Mouse (Mus musculus) cerebellum, adult 9-10 months (tissue): ENCODE measurements around the gene Cacna2d1.

Source experiments
- DNase-seq: peaks from one replicate; pipeline ENCODE4 v3.0.0; 2022

Gene Cacna2d1

DNA sequence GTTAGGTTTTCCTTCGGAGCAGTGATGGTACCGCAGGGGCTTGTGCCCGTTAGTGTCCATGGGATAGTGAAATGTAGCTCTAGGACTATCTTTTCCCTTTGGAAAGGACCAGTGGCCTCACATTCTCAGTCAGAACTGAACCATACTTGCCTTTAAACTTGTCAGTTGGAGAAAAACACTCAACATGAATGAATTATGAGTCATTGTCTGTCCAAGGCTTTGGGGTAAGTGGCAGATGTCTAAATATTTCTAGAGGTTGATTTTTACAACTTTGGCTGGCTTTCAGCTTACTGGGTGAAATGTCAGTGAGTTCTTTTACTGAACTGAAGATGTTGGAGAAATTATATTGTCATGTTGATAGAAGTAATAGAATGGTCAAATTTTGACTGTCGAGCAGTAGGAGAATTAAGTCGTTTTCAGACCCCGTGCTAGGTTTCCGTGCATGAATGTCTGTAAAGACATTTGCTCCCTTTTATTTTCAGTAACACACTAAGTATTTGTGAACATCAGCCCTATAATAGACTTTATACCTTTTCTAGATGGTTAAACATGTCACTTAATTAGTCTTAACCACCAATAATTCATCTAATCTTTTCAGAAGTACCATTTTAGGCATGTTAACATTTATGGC is 50.9 kb downstream of the Cacna2d1 start:
- no peak for DNase-seq

DNA sequence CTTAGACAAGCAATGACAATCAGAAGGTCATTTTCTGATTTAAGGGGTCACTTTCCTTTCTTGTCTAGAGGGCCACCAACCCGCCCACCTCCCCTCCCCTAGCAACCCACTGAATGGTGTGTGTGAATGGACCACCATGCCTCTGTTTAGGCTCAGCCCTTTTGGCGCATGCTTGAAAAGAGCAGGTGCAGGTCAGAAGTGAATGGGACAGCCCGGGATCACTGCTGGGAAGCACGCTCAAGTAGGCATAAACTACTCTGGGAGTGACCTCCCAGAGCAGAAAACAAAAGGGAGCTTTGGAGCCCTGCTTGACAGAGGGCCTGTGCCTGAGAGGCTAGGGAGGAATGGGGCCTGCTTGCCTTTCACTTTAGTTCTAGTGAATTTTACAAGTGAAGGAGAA is 51.4 kb downstream of the Cacna2d1 start:
- DNase-seq = no peak

DNA sequence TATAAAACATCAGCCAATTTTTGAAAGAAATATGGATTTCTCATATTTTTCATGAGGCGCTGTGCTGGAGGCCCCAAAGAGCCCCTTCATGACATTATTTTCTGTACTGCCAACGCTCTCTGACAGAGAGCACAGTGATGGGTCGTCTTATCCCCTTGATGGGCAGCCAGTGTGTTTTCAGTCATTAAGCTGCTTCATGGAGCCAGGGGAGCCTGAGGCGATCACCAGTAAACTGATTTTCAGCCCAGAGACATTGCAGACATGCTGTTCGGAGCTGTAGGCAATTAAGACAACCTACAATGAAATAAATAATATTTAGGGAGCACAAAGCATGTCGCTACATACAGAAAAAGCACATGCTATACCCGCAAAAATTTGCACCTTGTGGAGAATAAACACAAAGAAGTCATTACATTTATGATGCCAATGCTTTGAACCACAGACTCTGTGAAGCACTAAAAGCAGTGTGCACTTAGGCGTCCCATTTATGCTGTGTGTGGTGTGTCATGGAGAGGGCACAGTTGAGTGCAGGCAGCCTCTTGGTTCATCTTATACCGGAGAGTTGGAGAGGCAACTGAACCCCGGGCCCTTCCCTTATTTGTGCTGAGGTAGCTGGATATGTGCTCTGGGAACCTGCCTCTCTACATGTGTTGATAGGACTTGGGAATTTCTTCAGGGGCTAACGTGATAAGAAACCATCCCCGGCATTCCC is 57.1 kb downstream of the Cacna2d1 start:
- DNase-seq = no peak

DNA sequence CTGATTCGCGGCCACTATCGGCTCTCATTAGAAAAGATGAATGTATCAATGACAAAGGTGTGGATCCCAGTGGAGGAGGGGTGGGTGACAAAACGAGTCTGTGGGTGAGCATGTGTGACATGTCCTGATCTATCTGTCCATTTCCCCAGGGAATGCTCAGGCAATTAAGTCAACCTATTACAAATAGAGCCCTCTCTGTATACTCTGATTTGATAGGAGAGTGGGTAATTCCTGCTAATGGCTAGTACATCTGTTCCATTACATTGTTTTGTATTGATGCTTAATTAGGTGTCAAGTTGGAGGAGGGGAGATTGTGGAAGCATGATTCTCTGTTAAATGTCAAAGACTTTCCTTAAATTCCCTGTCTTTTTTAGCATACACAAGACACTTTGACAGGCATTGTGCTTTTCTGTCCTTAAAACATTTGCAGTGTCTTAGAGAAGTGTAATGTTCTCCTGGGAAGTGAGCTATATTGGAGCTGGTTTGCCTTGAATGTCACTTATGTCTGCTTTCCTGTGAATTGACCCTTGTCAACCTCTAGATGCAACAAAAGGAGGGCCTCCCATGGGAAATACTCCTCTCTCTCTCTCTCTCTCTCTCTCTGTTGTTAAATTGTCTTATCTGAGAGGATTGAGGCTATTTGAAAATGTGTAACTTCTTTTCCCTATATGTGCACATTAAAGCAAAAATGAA is 58.9 kb downstream of the Cacna2d1 start:
- DNase-seq = no peak

DNA sequence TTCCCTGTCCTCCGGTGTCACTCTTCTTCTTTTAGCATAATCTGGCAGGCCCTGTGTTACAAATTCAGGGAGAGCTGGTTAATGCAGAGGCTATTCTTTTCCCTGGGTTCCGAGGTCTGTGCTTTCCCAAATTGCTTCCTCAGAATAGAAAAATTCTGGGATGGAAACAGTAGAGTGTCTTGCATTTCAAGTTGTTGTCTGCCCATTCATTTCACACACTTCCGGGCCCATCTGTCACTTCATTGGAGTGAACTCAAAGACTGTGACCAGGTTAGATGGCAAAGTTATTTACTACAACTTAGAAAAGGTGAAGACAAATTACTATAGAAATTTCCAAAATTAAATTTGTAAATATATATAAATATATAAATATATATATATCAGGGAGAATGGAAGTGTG is 62.7 kb downstream of the Cacna2d1 start:
- peak; percentile 38 for DNase-seq

DNA sequence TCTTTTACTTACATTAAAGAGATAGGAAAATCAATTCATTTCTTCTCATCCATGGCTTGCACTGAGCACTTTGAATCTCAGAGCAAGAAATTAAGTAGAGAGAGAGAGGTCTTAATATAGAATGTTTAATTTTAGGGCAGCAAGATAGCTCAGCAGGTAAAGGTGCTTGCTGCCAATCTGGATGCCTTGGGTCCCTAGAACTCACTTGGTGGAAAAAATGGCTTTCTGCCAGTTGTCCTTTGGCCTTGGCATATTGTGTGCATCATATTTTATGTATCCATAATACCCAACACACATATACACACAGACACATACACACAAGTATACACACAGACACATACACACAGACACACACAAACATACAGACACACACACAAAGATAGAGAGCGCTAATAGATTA is 63.3 kb downstream of the Cacna2d1 start:
- peak; percentile 59 for DNase-seq

DNA sequence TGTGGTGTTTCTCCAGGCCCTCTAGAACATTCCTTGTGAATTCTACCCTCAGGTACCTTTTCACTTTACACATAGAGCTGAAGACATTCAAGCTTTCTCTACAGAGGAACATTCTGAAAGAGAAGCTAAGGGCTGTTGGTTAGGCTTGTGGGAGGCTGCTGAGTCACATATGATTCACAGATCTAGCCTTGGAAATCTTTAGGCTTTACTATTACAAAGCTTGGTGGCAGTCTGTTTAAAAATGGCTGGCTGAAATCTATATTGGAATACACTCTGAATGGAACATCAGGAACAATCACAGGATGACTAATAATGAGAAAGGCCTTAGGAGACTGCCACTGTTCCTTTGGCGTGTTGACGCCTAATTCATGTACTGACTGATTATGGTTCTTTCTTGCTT is 66.4 kb downstream of the Cacna2d1 start:
- DNase-seq = no peak

DNA sequence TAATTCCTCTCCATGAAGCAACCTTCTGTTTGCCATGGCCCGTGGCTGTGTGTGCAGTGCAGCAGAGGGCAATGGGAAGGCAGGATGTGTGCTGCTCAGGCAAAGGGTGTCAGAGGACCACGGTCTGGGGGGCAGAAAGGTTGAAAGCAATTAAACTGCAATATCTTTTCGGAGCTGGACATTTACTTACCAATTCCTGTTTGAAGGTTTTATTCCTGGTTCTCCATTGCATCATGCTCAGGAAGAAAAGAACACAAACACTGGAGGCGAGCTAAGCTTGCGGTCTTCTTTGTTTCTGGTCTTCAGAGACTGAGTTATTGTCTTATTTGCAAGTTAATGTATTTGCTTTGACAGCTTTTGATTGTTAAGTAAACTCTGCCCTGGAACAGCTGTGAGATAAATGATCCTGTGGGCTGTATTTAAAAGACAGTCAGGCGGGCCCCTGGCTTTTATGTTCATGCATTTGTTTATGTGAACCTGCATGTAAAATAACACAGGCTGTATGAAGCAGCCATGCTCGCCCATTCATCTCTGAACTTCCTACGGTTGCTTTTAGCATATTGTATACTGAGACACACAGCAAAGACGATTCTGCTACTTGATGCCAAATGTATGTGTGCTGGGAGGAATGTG is 68.1 kb downstream of the Cacna2d1 start:
- DNase-seq = no peak

DNA sequence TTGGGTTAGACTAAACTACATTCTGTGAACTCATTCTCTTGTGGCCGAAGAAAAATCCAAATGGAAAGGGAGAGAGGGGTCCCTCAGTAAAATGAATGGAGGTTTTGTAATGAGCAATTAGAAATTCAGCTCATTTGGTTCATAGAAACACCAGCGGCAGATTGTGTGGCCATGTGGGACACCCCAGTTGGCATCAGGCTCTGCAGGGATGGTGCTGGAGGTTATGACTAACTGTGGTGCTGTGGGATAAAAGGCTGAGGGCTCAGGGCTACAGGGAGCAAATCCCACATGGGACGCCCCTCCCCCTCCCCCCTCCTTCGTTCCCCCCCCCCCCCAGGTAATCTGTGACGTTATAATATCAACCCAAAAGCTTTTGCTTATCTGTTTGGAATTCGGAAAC is 69.8 kb downstream of the Cacna2d1 start:
- peak; percentile 85 for DNase-seq

DNA sequence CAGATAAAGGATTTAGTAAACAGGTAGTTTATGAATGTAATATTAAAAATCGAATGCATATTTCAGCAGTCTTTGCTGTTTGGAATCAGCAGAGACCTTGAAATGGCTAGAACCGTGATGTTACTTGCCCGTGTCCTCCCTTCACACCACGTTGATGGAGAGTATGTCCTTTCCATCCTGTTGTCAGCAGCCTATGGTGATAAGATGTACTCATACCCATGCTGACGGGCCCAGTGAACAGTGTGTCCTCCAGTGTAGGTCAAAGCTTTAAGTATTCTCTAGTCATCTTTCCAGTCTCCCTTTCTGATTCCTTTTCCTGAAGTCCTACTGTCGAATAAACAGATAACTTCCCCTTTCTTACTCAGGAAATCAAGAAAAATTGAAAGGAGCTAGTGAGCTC is 72.5 kb downstream of the Cacna2d1 start:
- no peak for DNase-seq

DNA sequence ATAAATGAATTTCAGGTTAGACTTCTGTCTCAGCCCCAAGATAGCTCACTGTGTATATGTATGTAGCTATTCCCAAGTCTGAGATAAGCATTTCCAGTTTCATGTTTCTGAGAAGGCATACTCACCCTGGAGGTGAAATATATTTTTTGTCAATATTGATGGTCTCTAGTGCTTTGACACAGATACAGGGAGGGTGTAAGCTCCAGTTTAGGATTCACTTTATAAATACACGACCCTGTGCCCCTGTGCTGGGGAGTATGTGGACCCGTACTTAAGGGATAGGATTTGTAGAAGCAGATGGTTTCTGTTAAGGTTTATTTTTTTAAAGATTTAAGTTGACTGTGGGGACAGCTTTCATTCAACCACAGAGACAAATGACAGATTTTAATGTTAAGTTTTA is 79.2 kb downstream of the Cacna2d1 start:
- no peak for DNase-seq

DNA sequence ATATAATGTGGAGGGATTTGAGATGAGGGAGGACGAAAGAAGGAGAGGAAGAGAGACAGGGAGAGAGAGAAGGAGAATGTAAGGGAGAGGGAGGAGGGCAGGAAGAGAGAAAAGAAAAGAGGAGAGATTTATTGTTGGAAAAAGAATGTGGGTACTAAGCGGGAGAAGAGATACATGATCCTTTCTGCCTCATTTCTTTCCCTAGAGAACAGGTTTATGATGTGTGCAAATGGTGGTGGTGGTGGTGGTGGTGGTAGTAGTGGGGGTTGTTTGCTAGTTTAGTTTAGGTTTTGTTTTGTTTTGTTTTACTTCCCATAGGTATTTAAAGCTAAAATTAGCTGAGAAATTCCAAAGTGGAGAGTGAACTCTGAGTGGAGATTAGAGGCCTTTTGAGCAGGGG is 79.9 kb downstream of the Cacna2d1 start:
- DNase-seq = no peak

DNA sequence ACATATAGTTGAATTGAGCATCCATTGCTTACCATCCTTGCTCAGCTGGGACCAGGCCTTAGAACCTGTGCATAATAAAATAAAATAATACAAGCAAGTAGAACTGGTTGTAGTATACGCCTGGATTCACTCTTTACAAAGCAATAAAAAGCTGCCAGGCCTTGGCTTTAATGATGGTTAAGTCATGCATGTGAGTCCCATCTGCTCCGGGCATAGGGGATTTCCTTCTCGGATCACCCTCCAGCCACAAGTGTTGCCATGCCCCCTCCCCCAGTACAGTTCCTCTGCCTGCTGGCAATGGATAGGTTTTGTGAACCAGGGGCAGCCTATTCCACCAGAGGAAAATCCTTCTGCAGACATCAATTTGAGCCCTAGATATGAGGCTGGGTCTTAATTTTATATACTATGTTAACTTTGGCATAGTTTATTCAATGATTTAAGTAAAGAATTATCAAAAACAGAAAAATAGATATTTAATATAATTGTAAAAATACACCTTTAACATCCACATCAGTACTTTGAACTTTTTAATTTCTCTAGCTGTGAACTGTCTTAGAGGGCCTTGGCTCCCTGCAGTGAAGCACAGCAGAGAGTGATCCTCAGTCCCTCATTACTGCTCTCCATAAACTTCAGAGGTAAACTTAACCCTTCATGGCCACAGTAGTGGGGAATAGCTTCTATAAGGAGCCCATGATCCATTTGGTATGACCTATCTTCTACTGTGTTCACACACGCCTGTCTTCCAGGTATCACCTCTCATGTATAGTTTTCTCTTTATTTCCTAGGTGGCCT is 90.3 kb downstream of the Cacna2d1 start:
- peak; percentile 93 for DNase-seq

DNA sequence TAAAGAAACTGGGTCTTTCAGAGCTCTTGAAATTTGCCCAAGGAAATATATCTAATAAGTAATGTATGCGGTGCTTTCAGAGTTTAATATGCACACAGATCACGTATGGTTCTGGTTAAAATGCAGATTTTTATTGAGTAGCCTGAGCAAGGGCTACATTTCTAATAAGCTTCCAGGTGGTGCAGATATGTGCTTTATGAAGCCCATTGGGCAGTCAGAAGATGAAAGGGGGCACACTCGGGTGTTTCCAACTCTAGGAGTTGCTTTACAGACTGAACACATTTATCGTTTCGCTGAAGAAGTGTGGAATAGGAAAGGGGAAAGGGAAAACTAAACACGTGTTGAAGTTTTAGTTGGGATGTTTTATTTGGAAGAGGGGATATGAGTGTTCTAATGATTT is 94.4 kb downstream of the Cacna2d1 start:
- no peak for DNase-seq

DNA sequence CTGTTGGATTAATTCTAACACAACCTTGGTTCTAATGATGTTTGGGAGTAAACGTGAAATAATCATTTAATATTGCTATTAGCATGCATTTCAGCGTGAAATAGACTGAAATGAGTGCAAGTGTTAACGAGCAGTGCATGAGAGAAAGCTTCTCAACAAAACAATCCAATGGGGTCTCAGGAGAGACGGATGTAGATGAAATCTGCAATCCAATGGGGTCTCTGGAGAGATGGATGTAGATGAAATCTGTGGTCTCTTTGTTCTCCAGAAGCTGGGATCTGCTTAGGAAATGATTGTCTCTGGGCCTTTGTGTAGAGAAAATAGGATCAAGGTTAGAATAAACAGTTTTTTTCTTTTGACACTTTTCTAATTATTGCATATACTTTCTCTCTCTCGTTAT is 95.0 kb downstream of the Cacna2d1 start:
- no peak for DNase-seq

DNA sequence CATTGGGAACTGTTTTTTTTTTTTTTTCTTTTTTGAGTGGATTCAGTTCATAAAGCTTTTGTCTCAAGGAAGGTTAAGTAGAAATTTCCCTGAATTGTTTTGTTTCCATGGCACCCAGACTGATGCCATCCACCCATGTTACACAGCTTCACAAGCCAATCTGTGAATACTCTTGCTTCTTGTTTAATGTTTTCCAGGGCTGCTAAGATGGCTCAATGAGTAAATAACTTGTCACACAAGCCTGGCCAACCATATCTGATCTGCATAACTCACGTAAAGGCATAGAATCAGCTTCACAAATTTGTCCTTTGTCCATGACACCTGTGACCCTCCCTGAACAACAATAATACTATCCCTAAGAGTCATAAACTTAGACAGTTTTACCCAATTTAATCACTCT is 99.1 kb downstream of the Cacna2d1 start:
- no peak for DNase-seq

DNA sequence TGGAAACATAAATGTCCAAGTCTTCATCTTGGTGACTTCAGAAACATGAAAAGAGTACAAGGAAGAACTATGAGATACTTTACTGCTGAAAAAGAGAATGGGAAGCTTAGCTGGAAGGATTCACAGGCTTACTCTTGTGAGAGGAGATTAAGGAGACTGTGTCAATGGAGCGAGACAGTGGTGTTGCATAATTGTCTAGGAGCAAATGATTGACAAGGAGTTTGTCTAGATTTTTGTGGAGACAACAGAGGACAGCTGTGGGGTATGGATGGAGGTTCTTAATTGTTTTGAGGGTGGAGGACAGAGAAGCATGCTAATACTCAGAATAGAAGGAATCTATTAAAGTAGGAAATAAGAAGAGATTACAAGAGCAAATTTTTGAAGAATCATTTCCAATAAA is 100.8 kb downstream of the Cacna2d1 start:
- DNase-seq = no peak

DNA sequence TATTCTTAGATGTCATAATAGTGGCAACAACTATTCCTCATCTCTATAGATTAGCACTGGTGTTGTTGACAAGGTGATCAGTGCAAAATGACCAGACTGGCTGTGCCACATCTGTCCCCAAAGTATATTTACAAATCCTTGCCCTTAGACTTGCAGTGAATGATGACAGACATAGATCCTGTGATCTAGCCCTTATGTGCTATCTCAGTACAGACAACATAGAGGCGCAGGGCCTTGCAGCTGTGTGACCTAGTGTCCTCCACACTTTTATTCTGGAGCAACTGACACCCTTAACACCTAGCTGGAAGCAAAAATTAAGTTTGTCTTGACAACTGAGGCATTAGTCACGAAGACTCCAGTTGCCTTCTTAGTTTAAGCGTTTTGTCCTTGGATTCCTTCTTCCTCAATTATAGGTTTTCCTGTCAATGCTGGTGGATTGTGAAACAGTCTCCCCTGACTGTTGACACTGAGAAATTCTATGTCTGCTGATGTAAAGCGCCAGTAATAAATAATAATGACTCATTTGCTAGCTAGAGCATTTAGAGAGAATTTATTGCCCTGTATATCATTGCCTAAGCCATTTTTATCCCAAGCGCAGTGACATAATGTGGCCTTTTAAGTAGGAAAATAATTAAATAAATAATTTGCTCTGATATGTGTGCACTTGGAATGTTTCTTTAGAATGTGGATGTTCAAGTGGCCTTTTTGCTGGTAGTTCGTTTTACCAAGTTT is 110.8 kb downstream of the Cacna2d1 start:
- no peak for DNase-seq

DNA sequence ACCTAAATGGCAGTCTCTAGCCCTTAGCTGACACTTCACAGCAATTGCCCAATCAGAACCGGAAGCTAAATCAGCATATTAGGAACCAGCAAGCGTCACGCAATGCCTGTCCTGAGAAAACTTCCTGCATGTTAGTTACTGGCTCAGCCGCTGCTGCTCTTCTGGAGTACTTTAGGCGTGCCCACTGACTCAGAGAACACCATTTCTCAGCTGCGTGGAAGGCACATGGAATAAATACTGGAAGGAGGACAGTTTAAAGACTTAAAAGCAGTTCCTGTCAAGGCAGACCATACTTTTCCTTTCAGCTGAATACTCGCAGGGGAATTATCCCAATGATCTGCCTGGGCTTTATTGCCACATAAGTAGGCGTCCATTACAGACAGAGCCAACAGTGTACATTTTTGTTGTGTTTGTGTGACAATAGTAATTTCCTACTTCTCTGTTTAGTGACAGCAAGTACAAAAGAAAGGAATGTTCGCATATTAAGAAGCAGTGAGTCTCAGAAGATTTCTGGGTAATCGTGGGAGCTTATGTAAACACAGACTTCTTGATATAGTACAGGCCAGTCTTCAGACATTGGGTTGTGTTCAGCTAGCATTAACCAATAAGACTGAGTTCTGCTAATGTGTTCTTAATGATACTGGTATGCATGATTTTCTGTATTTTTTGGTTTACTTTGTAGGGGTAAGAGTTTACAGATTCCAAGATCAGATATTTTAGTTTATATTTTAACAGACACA is 113.1 kb downstream of the Cacna2d1 start:
- DNase-seq = no peak

DNA sequence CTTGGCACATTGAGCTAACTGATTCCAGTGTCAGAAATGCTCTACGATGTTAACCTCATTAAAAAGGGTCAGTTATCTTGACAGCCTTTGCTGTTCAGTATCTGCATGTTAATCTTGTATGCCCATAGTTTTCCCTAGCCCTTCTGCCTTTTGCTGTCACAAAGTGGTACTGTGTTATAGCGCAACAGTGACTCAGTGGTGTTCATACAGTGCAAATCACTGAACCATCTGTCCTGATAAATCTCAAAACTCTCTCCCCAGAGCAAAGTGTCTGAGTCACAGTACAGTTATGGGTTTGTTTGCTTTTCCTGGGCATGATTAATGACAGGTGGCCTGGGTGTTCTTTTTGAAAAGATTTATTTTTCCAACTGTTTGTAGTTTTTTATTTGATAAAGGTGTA is 122.3 kb downstream of the Cacna2d1 start:
- DNase-seq = peak; percentile 49

DNA sequence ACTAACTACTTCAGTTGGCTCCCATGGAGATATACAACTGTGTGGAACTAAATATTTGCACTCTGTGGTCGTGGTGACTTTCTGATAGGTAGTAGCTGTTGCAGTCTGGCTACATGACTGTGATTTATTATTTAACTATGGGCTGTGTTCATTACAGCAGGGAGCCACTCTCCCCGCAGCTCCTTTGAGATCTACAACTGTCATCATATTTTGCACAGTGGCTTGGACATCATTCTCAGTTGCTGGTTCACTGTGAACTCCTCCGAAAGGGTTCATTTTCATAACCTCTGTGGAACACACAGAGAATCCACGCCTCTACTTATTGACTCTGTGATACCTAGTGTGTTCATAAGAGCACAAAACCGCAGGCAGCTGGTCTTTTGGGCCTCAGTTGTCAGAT is 128.3 kb downstream of the Cacna2d1 start:
- DNase-seq = no peak

DNA sequence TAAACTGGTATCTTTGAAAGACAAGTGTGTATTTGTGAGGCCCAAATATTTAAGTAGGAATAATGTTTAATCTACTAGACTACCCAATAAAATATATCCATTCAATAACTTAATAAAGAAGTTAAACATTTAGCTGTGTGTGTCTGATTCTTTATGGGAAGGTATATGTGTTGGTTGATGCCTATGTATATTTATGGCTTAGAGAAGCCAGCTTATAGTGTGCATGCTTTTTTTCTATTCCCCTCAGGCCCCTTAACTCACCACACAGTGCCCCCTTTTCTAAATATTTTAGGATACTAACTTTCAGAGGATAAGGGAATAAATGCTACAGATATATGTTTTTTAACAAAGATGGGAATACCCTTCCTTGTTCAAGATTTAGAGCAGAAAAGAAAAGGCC is 128.8 kb downstream of the Cacna2d1 start:
- no peak for DNase-seq
